Mouse (Mus musculus) limb, embryonic 11.5 days (tissue): ENCODE results near the gene Sertad3. TPM values are rescaled to one million over a fixed set of nuclear protein-coding genes. Genes with fewer than 3 reads are reported as not detected.

Experiments
- ATAC-seq: fragments of 200-750 bp; cut with Nextera tagmentation; 2 replicates; pipeline ENCODE4 v1.8.0; 2017; ENCODE audit warnings: low read depth; ENCODE audit not compliant: insufficient number of reproducible peaks, low FRiP score, low TSS enrichment
- DNase-seq: peaks from one replicate; pipeline ENCODE4 v3.0.0-alpha.2; 2015; ENCODE audit warnings: low spot score
- H3K27ac ChIP-seq: fragments of 300-500 bp; sonication (generic); replicated peaks from 2 replicates; pipeline ENCODE4 v1.5.1; 2014; ENCODE audit warnings: low read depth, mild to moderate bottlenecking, low read length
- H3K27me3 ChIP-seq: fragments of 300-500 bp; sonication (generic); 2 replicates; pipeline ENCODE4 v1.6.1; 2014; ENCODE audit warnings: mild to moderate bottlenecking, low read length, mixed read lengths; ENCODE audit not compliant: control insufficient read depth, insufficient read depth
- H3K36me3 ChIP-seq: fragments of 300-500 bp; sonication (generic); 2 replicates; pipeline ENCODE4 v1.6.1; 2014; ENCODE audit warnings: mild to moderate bottlenecking, low read length, moderate library complexity, mixed read lengths; ENCODE audit not compliant: control insufficient read depth, insufficient read depth
- H3K4me1 ChIP-seq: fragments of 300-500 bp; sonication (generic); 2 replicates; pipeline ENCODE4 v1.6.1; 2014; ENCODE audit warnings: low read length, mixed read lengths; ENCODE audit not compliant: control insufficient read depth, insufficient read depth
- H3K4me2 ChIP-seq: fragments of 300-500 bp; sonication (generic); 2 replicates; pipeline ENCODE4 v1.6.1; 2014; ENCODE audit warnings: low read depth, mild to moderate bottlenecking, moderate library complexity; ENCODE audit not compliant: severe bottlenecking
- H3K4me3 ChIP-seq: fragments of 300-500 bp; sonication (generic); 2 replicates; pipeline ENCODE4 v1.5.1; 2014; ENCODE audit warnings: low read depth, low read length
- H3K9ac ChIP-seq: fragments of 300-500 bp; sonication (generic); 2 replicates; pipeline ENCODE4 v1.6.1; 2014; ENCODE audit warnings: mild to moderate bottlenecking, low read length
- H3K9me3 ChIP-seq: fragments of 300-500 bp; sonication (generic); 2 replicates; pipeline ENCODE4 v1.6.1; 2016; ENCODE audit warnings: low read length; ENCODE audit not compliant: control insufficient read depth
- WGBS: fragments of 180-500 bp; shearing (Covaris S2); extraction: QIAGEN DNeasy Blood & Tissue Kit; methylation state at CpG from one replicate; pipeline ENCODE4 v1.1.7; 2014; 5-methylcytosine and 5-hydroxymethylcytosine counted together
- polyA plus RNA-seq: library from polyadenylated mRNA; unstranded; fragments of >200 nt; fragmentation: Nextera tagmentation; extraction: Ambion mirVana; gene quantifications from 2 replicates; pipeline ENCODE4 v1.2.1, GENCODE M21; 2014

Sertad3 gene
- polyA plus RNA-seq, 1 experiment from 2014 or later: 29.3 TPM

DNA sequence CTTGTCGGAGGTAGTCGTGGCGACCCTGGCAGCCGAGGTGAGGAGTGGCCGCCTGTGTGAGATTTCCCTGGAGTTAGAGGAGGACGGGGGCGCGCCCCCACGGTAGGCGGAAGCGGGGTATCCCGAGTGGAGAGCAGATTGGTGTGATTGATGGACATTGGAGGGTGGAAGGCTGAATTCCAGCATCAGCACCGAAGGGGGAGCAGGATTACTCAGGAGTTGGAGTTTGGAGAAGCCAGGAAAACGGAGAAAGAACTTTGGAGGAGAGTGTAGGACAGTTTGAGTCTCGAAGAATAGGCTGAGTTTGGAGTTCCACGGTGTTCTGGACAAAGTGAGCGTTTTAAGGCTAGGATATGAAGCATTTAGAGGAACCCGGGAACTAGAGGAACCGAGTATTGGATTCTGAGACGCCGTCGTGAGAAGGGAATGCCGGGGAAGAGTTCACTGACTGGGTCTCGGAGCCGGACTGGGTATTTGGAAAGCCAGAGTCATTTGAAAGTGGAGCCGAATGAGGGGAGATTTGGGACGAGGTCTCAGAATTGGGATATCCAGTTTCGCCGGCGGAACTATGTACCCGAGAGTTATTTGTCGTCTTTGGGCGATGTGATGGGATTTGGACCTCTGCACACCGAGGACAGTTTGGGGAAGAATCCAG lies 394 bp downstream of the Sertad3 start:
- Histone ChIP-seq H3K4me1 (no peaks in the 10 kb centered on the region), H3K36me3 (peaks cover 2% of the 10 kb centered on the region; the same call in 1 of the 2 replicates), H3K4me2 (peak overlapping the region; percentile 63), H3K27ac (peak overlapping the region; percentile 72), H3K4me3 (peak overlapping the region; percentile 58), H3K27me3 (no peaks in the 10 kb centered on the region), H3K9ac (peak overlapping the region; percentile 44), H3K9me3 (no peaks in the 10 kb centered on the region)
- under 1% methylated on average over 34 of the region's 34 CpGs for WGBS
- no peak for ATAC-seq
- no peak for DNase-seq

DNA sequence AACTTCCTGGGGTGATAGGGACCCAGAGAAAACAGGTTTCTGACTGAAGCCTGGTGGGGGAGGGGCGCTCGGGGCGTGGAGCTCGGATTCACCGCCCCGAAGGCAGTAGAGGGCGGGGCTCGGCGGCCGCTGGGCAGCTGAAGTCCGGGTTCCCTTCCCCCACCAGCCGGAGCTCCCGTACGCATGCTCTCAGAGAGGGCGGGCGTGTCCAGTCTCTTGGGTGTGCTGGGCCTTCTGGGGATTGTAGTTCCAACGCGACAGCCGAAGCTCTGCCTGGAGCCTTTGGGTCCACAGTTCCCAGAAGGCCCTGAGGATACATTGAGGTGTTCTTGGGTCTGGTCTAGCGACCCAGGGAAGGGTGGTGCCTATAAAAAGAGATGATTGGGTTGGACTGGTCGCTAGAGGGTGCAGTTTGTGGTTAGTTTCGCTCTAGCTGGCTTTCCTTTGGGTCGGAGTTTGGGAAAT lies 954 bp downstream of the Sertad3 start:
- Histone ChIP-seq H3K9me3 (no peaks in the 10 kb centered on the region), H3K4me2 (peak overlapping the region; percentile 63), H3K4me1 (no peaks in the 10 kb centered on the region), H3K36me3 (peaks cover 2% of the 10 kb centered on the region; the same call in 1 of the 2 replicates), H3K27ac (peak overlapping the region; percentile 72; the same call in 1 of the 2 replicates), H3K4me3 (peak overlapping the region; percentile 58), H3K9ac (peak overlapping the region; percentile 44), H3K27me3 (no peaks in the 10 kb centered on the region)
- peak; percentile 87 for ATAC-seq
- WGBS: 1% methylated on average over 23 of the region's 23 CpGs
- peak; percentile 98 for DNase-seq

- H3K4me1 ChIP-seq: no peaks in the 10 kb centered on the region
- H3K27ac ChIP-seq: no peak overlapping the region
- WGBS: 95% methylated on average over 2 of the region's 2 CpGs
- DNase-seq (no peak), ATAC-seq (no peak)
- H3K27me3 ChIP-seq: no peaks in the 10 kb centered on the region
- H3K9me3 ChIP-seq: no peaks in the 10 kb centered on the region
- no peak overlapping the region for H3K4me2 ChIP-seq
- H3K36me3 ChIP-seq: peaks cover 2% of the 10 kb centered on the region; the same call in 1 of the 2 replicates
- no peak overlapping the region for H3K9ac ChIP-seq
- no peak overlapping the region for H3K4me3 ChIP-seq
Observed at GRCm38 (mm10) chr7:27475596-27475995, 2.0 kb downstream of the Sertad3 start.

GRCm38 (mm10) chr7:27476098-27476635 lies 2.6 kb downstream of the Sertad3 start:
- H3K9me3 ChIP-seq: no peaks in the 10 kb centered on the region
- 0 out of 2 replicates have a peak, but pooled peaks cover 3% of the 10 kb centered on the region for H3K4me1 ChIP-seq
- no peak overlapping the region for H3K27ac ChIP-seq
- no peaks in the 10 kb centered on the region for H3K27me3 ChIP-seq
- peaks cover 2% of the 10 kb centered on the region; the same call in 1 of the 2 replicates for H3K36me3 ChIP-seq
- WGBS: 93% methylated on average over 14 of the region's 14 CpGs
- ATAC-seq (no peak), DNase-seq (no peak)
- H3K4me3 ChIP-seq: no peak overlapping the region
- no peak overlapping the region for H3K9ac ChIP-seq
- H3K4me2 ChIP-seq: no peak overlapping the region

GRCm38 (mm10) chr7:27478561-27478960 lies 5.0 kb downstream of the Sertad3 start:
- ATAC-seq (no peak), DNase-seq (no peak)
- Histone ChIP-seq H3K4me2 (no peak overlapping the region), H3K27ac (no peak overlapping the region), H3K27me3 (no peaks in the 10 kb centered on the region), H3K4me3 (no peak overlapping the region), H3K36me3 (peaks cover 2% of the 10 kb centered on the region; the same call in 1 of the 2 replicates), H3K9me3 (no peaks in the 10 kb centered on the region), H3K4me1 (peaks cover 3% of the 10 kb centered on the region; the same call in 1 of the 2 replicates), H3K9ac (no peak overlapping the region)
- WGBS: 87% methylated on average over 7 of the region's 7 CpGs

DNA sequence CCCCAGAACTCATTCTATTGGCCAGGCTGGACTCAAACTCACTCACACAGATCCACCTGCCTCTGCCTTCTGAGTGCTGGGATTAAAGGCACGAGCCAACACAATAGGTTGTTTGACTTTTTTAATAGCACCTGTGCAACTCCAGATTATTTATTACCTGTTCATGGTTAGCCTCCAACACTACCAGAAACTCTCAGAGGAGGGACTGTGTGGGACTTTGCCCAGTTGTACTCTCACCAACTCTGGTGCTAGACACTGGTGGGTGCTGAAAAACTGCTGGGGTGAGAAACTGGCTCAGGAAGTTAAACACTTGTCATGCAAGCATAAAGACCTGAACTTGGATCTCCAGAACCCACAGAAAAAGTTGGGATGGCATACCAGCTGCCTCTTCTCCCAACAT lies 6.2 kb downstream of the Sertad3 start:
- Histone ChIP-seq H3K36me3 (peaks cover 2% of the 10 kb centered on the region; the same call in 1 of the 2 replicates), H3K27ac (no peak overlapping the region), H3K4me3 (no peak overlapping the region), H3K9ac (no peak overlapping the region), H3K4me2 (no peak overlapping the region), H3K27me3 (no peaks in the 10 kb centered on the region), H3K9me3 (no peaks in the 10 kb centered on the region), H3K4me1 (peaks cover 3% of the 10 kb centered on the region; the same call in 1 of the 2 replicates)
- no peak for DNase-seq
- ATAC-seq: no peak
- WGBS: 66% methylated on average over 1 of the region's 1 CpGs

GRCm38 (mm10) chr7:27480506-27480905 lies 6.9 kb downstream of the Sertad3 start:
- Histone ChIP-seq H3K36me3 (peaks cover 2% of the 10 kb centered on the region; the same call in 1 of the 2 replicates), H3K27ac (peak overlapping the region; percentile 36; the same call in 1 of the 2 replicates), H3K4me1 (peaks cover 3% of the 10 kb centered on the region; the same call in 1 of the 2 replicates), H3K27me3 (no peaks in the 10 kb centered on the region), H3K4me3 (no peak overlapping the region), H3K4me2 (no peak overlapping the region), H3K9ac (no peak overlapping the region), H3K9me3 (no peaks in the 10 kb centered on the region)
- ATAC-seq (no peak), DNase-seq (no peak)
- 72% methylated on average over 3 of the region's 3 CpGs for WGBS

DNA sequence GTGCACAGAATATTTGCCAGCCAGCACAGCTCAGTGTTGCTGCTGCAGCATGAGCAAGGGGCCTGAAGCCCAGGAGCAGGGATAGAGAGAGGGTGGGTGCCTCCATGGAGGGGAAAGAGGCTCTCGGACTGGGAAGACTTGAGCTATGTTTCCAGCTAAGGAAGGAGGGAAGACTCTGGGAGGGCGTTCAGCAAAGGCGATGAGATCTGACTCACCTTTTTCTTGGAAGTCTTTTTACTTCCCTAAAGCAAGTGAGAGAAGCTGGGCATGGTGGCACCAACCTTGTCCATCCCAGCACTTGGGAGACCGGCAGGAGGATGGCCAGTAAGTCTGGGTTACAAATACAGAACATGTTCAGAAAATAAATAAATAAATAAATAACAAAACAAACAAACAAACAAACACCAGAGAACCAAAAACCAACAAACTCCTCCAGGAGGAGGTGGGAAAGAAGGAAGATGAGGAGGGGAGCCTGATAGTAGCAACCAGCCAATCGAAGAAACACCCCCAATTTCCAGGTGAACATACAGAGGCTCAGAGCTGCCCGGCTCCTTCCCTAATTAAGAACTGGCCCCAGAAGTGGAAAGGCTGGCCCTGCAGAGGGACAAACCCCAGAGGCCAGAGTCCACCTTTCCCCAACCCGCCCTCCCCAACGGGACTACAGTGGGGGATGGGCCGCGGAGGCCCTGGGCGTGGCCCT lies 7.5 kb downstream of the Sertad3 start:
- Histone ChIP-seq H3K4me1 (peaks cover 3% of the 10 kb centered on the region; the same call in 1 of the 2 replicates), H3K4me3 (peak overlapping the region; percentile 7), H3K27me3 (no peaks in the 10 kb centered on the region), H3K4me2 (peak overlapping the region; percentile 49), H3K9me3 (no peaks in the 10 kb centered on the region), H3K36me3 (peaks cover 2% of the 10 kb centered on the region; the same call in 1 of the 2 replicates), H3K27ac (peak overlapping the region; percentile 36; the same call in 1 of the 2 replicates), H3K9ac (no peak overlapping the region; the same call in 1 of the 2 replicates)
- no peak for ATAC-seq
- 12% methylated on average over 11 of the region's 11 CpGs for WGBS
- DNase-seq: no peak
